Mouse (Mus musculus): ENCODE results near the gene 1810046K07Rik. TPM values are rescaled to one million over a fixed set of nuclear protein-coding genes. Genes with fewer than 3 reads are reported as not detected.

1810046K07Rik gene
- polyA plus RNA-seq, 1 experiment: not detected

GRCm38 (mm10) chr9:51274678-51275077 is 54.0 kb downstream of the 1810046K07Rik start:
- no peak for TF ChIP-seq FLI1 (IDR thresholded peaks at IDR 0.05; ENCODE audit: low read length)
- TF ChIP-seq GATA1 (IDR thresholded peaks at IDR 0.05; ENCODE audit: borderline replicate concordance, low read length): no peak
- Histone ChIP-seq H3K4me1 (peaks cover 22% of the 10 kb centered on the region), H3K36me3 (replicated peaks; ENCODE audit: low read length) (no peaks in the 10 kb centered on the region), H3K4me3 (replicated peaks) (no peak overlapping the region), H3K9me3 (no peaks in the 10 kb centered on the region), H3K27me3 (replicated peaks) (peaks cover 46% of the 10 kb centered on the region)

- TF ChIP-seq FLI1 (IDR thresholded peaks at IDR 0.05; ENCODE audit: low read length): no peak
- no peak for TF ChIP-seq GATA1 (IDR thresholded peaks at IDR 0.05; ENCODE audit: borderline replicate concordance, low read length)
- H3K4me3 ChIP-seq (replicated peaks): peak overlapping the region; percentile 46
- no peaks in the 10 kb centered on the region for H3K9me3 ChIP-seq
- H3K4me1 ChIP-seq: peaks cover 14% of the 10 kb centered on the region
- peaks cover 36% of the 10 kb centered on the region for H3K27me3 ChIP-seq (replicated peaks)
- H3K36me3 ChIP-seq (replicated peaks; ENCODE audit: low read length): no peaks in the 10 kb centered on the region
Observed at GRCm38 (mm10) chr9:51273581-51274154, 55.0 kb downstream of the 1810046K07Rik start.

GRCm38 (mm10) chr9:51272102-51272501 is 56.6 kb downstream of the 1810046K07Rik start:
- Histone ChIP-seq H3K27me3 (replicated peaks) (peaks cover 23% of the 10 kb centered on the region), H3K36me3 (replicated peaks; ENCODE audit: low read length) (no peaks in the 10 kb centered on the region), H3K4me3 (replicated peaks) (no peak overlapping the region), H3K4me1 (peaks cover 7% of the 10 kb centered on the region), H3K9me3 (no peaks in the 10 kb centered on the region)
- TF ChIP-seq GATA1 (IDR thresholded peaks at IDR 0.05; ENCODE audit: borderline replicate concordance, low read length): no peak
- TF ChIP-seq FLI1 (IDR thresholded peaks at IDR 0.05; ENCODE audit: low read length): no peak

GRCm38 (mm10) chr9:51271073-51271472 is 57.6 kb downstream of the 1810046K07Rik start:
- TF ChIP-seq FLI1 (IDR thresholded peaks at IDR 0.05; ENCODE audit: low read length) (no peak), GATA1 (IDR thresholded peaks at IDR 0.05; ENCODE audit: borderline replicate concordance, low read length) (no peak)
- no peak overlapping the region for H3K4me3 ChIP-seq (replicated peaks)
- no peaks in the 10 kb centered on the region for H3K9me3 ChIP-seq
- peaks cover 7% of the 10 kb centered on the region for H3K4me1 ChIP-seq
- peaks cover 16% of the 10 kb centered on the region for H3K27me3 ChIP-seq (replicated peaks)
- H3K36me3 ChIP-seq (replicated peaks; ENCODE audit: low read length): no peaks in the 10 kb centered on the region

GRCm38 (mm10) chr9:51268852-51269251 is 59.9 kb downstream of the 1810046K07Rik start:
- Histone ChIP-seq H3K4me3 (replicated peaks) (no peak overlapping the region), H3K9me3 (no peaks in the 10 kb centered on the region), H3K27me3 (replicated peaks) (peaks cover 13% of the 10 kb centered on the region), H3K4me1 (peaks cover 6% of the 10 kb centered on the region), H3K36me3 (replicated peaks; ENCODE audit: low read length) (no peaks in the 10 kb centered on the region)
- TF ChIP-seq GATA1 (IDR thresholded peaks at IDR 0.05; ENCODE audit: borderline replicate concordance, low read length): no peak
- TF ChIP-seq FLI1 (IDR thresholded peaks at IDR 0.05; ENCODE audit: low read length): no peak

GRCm38 (mm10) chr9:51258426-51258825 is 70.3 kb downstream of the 1810046K07Rik start:
- Histone ChIP-seq H3K27me3 (replicated peaks) (no peaks in the 10 kb centered on the region), H3K36me3 (replicated peaks; ENCODE audit: low read length) (no peaks in the 10 kb centered on the region), H3K9me3 (peaks cover 11% of the 10 kb centered on the region), H3K4me3 (replicated peaks) (no peak overlapping the region), H3K4me1 (no peaks in the 10 kb centered on the region)
- no peak for TF ChIP-seq FLI1 (IDR thresholded peaks at IDR 0.05; ENCODE audit: low read length)
- TF ChIP-seq GATA1 (IDR thresholded peaks at IDR 0.05; ENCODE audit: borderline replicate concordance, low read length): no peak

GRCm38 (mm10) chr9:51256780-51257502 is 71.8 kb downstream of the 1810046K07Rik start:
- Histone ChIP-seq H3K4me3 (replicated peaks) (no peak overlapping the region), H3K27me3 (replicated peaks) (no peaks in the 10 kb centered on the region), H3K9me3 (peaks cover 7% of the 10 kb centered on the region), H3K4me1 (no peaks in the 10 kb centered on the region), H3K36me3 (replicated peaks; ENCODE audit: low read length) (no peaks in the 10 kb centered on the region)
- TF ChIP-seq FLI1 (IDR thresholded peaks at IDR 0.05; ENCODE audit: low read length): no peak
- no peak for TF ChIP-seq GATA1 (IDR thresholded peaks at IDR 0.05; ENCODE audit: borderline replicate concordance, low read length)

Other genes starting within 250 kb of the 1810046K07Rik start
- not detected in 2 replicates for gene 4833427G06Rik, start 226.8 kb downstream of the 1810046K07Rik start, polyA plus RNA-seq (2012; ENCODE audit: insufficient read depth, low replicate concordance)
- gene Gm32742, start 163.4 kb downstream of the 1810046K07Rik start, polyA plus RNA-seq (2012; ENCODE audit: insufficient read depth, low replicate concordance): 0.01 TPM in 1 of 2 replicates, not detected in the other
- gene Pou2af1, start 115.2 kb downstream of the 1810046K07Rik start, polyA plus RNA-seq (2012; ENCODE audit: insufficient read depth, low replicate concordance): not detected in 2 replicates
- gene Colca2, start 50.3 kb downstream of the 1810046K07Rik start, polyA plus RNA-seq (2012; ENCODE audit: insufficient read depth, low replicate concordance): not detected in 2 replicates